In the genomic region with DNA sequence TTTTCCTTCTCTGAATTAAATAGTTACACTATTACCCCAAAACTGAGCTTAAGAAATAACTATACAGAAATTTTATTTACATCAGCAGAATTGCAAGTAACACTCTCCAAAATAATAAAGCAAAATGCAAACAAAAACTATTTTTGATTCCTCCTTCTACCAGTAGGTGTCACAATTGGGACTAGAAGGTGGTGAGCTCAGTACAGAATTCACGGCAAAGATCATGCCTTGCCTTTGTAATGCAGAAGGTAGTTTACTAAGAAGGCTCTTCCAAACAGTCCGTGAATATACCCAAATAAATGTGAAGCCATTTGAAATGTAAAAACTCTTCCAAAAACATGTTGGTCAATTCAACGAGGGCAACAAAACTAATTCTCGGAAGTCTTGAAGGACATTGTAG, we compare ENCODE assay signal across 9 mouse cellular contexts.
DNase-seq lines count a peak whose midpoint lies in the region; ATAC-seq and TF ChIP-seq lines count a peak whose summit lies in the region.
"Had no signal": no experiment of that assay in that cellular context is flagged by ENCODE, and none has a peak within 500 bp of the region (broad histone marks: within the 10 kb centered on the region; RNA-seq: fewer than 3 reads in every experiment).

No protein-coding gene starts in this region.

- peak in 1 of 2 experiments; percentile 2 for DNase-seq in layer of hippocampus, adult 2 months (ENCODE audit: low spot score in 2 of 2)
- no peak for DNase-seq in layer of hippocampus, postnatal 36 days
- DNase-seq in MEL-GATA-1-ER (ENCODE audit: extremely low read depth, low read depth): peak; percentile 43
- DNase-seq in c-Kit-positive CD71-negative TER-119-negative erythroid progenitor cells, embryonic 14.5 days (ENCODE audit: low read depth): peak; percentile 22
- DNase-seq in adrenal gland, postnatal 10 days: no peak
- no peak for DNase-seq in thymus, postnatal 10 days (ENCODE audit: low spot score in 2 of 2)
- no peak for DNase-seq in lung, postnatal 10 days
- DNase-seq: thymus, postnatal 25 days had no signal

- H3K27ac ChIP-seq in layer of hippocampus, adult 2 months: no peak overlapping the region

- ATAC-seq in hematopoietic stem cell, adult 5-6 weeks (replicated peaks in 1 of 2; ENCODE audit: insufficient read depth in 1 of 2, low FRiP score in 2 of 2, low TSS enrichment in 1 of 2, low read depth in 1 of 2, poor library complexity in 2 of 2, severe bottlenecking in 2 of 2): peak; percentile 75 to 84

- TF ChIP-seq CTCF in layer of hippocampus, adult 2 months (conservative IDR thresholded peaks at IDR 0.05): peak; percentile 85

- no peak overlapping the region for H3K4me3 ChIP-seq in layer of hippocampus, adult 2 months

Comparison
In these comparisons a context has a peak if more than half of its experiments do, and no peak if none do; other contexts are left out.
1. DNase-seq: peak in MEL-GATA-1-ER (single experiment) and c-Kit-positive CD71-negative TER-119-negative erythroid progenitor cells, embryonic 14.5 days (single experiment); none in layer of hippocampus, postnatal 36 days (0 of 2), adrenal gland, postnatal 10 days (single experiment), thymus, postnatal 10 days (0 of 2) and lung, postnatal 10 days (single experiment).